Mouse (Mus musculus): Measurements from ENCODE around the gene Zfp654. TPM values are rescaled to one million over a fixed set of nuclear protein-coding genes. Genes with fewer than 3 reads are reported as not detected.

Gene Zfp654
- polyA plus RNA-seq, 1 experiment from 2014 or later: 4.3 TPM

- Histone ChIP-seq H3K36me3 (ENCODE audit: control insufficient read depth, insufficient read depth, low read length) (no peaks in the 10 kb centered on the region), H3K27me3 (replicated peaks; ENCODE audit: control insufficient read depth, insufficient read depth, low read length) (no peaks in the 10 kb centered on the region), H3K4me1 (ENCODE audit: control insufficient read depth, insufficient read depth, low read depth, low read length) (no peaks in the 10 kb centered on the region), H3K4me3 (ENCODE audit: low read length) (no peak overlapping the region), H3K9me3 (ENCODE audit: control insufficient read depth, low read length) (no peaks in the 10 kb centered on the region), H3K9ac (ENCODE audit: low read depth, low read length) (no peak overlapping the region), H3K4me2 (ENCODE audit: low read length) (no peak overlapping the region), H3K27ac (ENCODE audit: low read depth, low read length) (no peak overlapping the region)
- ATAC-seq: no peak
- 88% methylated on average over 5 of the region's 5 CpGs for WGBS
These were observed 28.3 kb upstream of the Zfp654 start for GRCm38 (mm10) chr16:64879735-64880134.

GRCm38 (mm10) chr16:64878611-64879132 is 27.2 kb upstream of the Zfp654 start:
- Histone ChIP-seq H3K27me3 (replicated peaks; ENCODE audit: control insufficient read depth, insufficient read depth, low read length) (no peaks in the 10 kb centered on the region), H3K4me1 (ENCODE audit: control insufficient read depth, insufficient read depth, low read depth, low read length) (no peaks in the 10 kb centered on the region; the same call in 1 of the 2 replicates), H3K4me2 (ENCODE audit: low read length) (no peak overlapping the region), H3K9ac (ENCODE audit: low read depth, low read length) (no peak overlapping the region), H3K27ac (ENCODE audit: low read depth, low read length) (no peak overlapping the region), H3K4me3 (ENCODE audit: low read length) (no peak overlapping the region), H3K9me3 (ENCODE audit: control insufficient read depth, low read length) (no peaks in the 10 kb centered on the region), H3K36me3 (ENCODE audit: control insufficient read depth, insufficient read depth, low read length) (no peaks in the 10 kb centered on the region)
- 83% methylated on average over 3 of the region's 3 CpGs for WGBS
- ATAC-seq: no peak

- H3K27me3 ChIP-seq (replicated peaks; ENCODE audit: control insufficient read depth, insufficient read depth, low read length): no peaks in the 10 kb centered on the region
- H3K4me2 ChIP-seq (ENCODE audit: low read length): no peak overlapping the region
- no peaks in the 10 kb centered on the region for H3K36me3 ChIP-seq (ENCODE audit: control insufficient read depth, insufficient read depth, low read length)
- ATAC-seq: no peak
- WGBS: 88% methylated on average over 3 of the region's 3 CpGs
- H3K9ac ChIP-seq (ENCODE audit: low read depth, low read length): no peak overlapping the region
- no peaks in the 10 kb centered on the region; the same call in 1 of the 2 replicates for H3K4me1 ChIP-seq (ENCODE audit: control insufficient read depth, insufficient read depth, low read depth, low read length)
- H3K27ac ChIP-seq (ENCODE audit: low read depth, low read length): no peak overlapping the region
- H3K4me3 ChIP-seq (ENCODE audit: low read length): no peak overlapping the region
- no peaks in the 10 kb centered on the region for H3K9me3 ChIP-seq (ENCODE audit: control insufficient read depth, low read length)
These were observed 25.9 kb upstream of the Zfp654 start for GRCm38 (mm10) chr16:64877314-64877713.

- Histone ChIP-seq H3K36me3 (ENCODE audit: control insufficient read depth, insufficient read depth, low read length) (no peaks in the 10 kb centered on the region), H3K27ac (ENCODE audit: low read depth, low read length) (no peak overlapping the region), H3K4me3 (ENCODE audit: low read length) (no peak overlapping the region), H3K9ac (ENCODE audit: low read depth, low read length) (no peak overlapping the region), H3K9me3 (ENCODE audit: control insufficient read depth, low read length) (no peaks in the 10 kb centered on the region), H3K4me2 (ENCODE audit: low read length) (no peak overlapping the region), H3K4me1 (ENCODE audit: control insufficient read depth, insufficient read depth, low read depth, low read length) (no peaks in the 10 kb centered on the region; the same call in 1 of the 2 replicates), H3K27me3 (replicated peaks; ENCODE audit: control insufficient read depth, insufficient read depth, low read length) (no peaks in the 10 kb centered on the region)
- no peak for ATAC-seq
- WGBS: 82% methylated on average over 4 of the region's 4 CpGs
These were observed 25.3 kb upstream of the Zfp654 start for GRCm38 (mm10) chr16:64876631-64877265.

- Histone ChIP-seq H3K36me3 (ENCODE audit: control insufficient read depth, insufficient read depth, low read length) (no peaks in the 10 kb centered on the region), H3K4me2 (ENCODE audit: low read length) (no peak overlapping the region), H3K4me3 (ENCODE audit: low read length) (no peak overlapping the region), H3K9ac (ENCODE audit: low read depth, low read length) (no peak overlapping the region), H3K27me3 (replicated peaks; ENCODE audit: control insufficient read depth, insufficient read depth, low read length) (no peaks in the 10 kb centered on the region), H3K27ac (ENCODE audit: low read depth, low read length) (no peak overlapping the region), H3K4me1 (ENCODE audit: control insufficient read depth, insufficient read depth, low read depth, low read length) (no peaks in the 10 kb centered on the region; the same call in 1 of the 2 replicates), H3K9me3 (ENCODE audit: control insufficient read depth, low read length) (no peaks in the 10 kb centered on the region)
- 87% methylated on average over 1 of the region's 1 CpGs for WGBS
- no peak for ATAC-seq
These were observed 24.4 kb upstream of the Zfp654 start for GRCm38 (mm10) chr16:64875822-64876221.

GRCm38 (mm10) chr16:64875384-64875783 is 23.9 kb upstream of the Zfp654 start:
- no peaks in the 10 kb centered on the region for H3K27me3 ChIP-seq (replicated peaks; ENCODE audit: control insufficient read depth, insufficient read depth, low read length)
- H3K27ac ChIP-seq (ENCODE audit: low read depth, low read length): no peak overlapping the region
- H3K9me3 ChIP-seq (ENCODE audit: control insufficient read depth, low read length): no peaks in the 10 kb centered on the region
- WGBS: 95% methylated on average over 10 of the region's 10 CpGs
- no peak overlapping the region for H3K4me2 ChIP-seq (ENCODE audit: low read length)
- H3K4me3 ChIP-seq (ENCODE audit: low read length): no peak overlapping the region
- ATAC-seq: no peak
- no peaks in the 10 kb centered on the region for H3K36me3 ChIP-seq (ENCODE audit: control insufficient read depth, insufficient read depth, low read length)
- no peaks in the 10 kb centered on the region; the same call in 1 of the 2 replicates for H3K4me1 ChIP-seq (ENCODE audit: control insufficient read depth, insufficient read depth, low read depth, low read length)
- no peak overlapping the region for H3K9ac ChIP-seq (ENCODE audit: low read depth, low read length)

GRCm38 (mm10) chr16:64873416-64874305 is 22.2 kb upstream of the Zfp654 start:
- H3K4me2 ChIP-seq (ENCODE audit: low read length): peak overlapping the region; percentile 91
- ATAC-seq: peak; percentile 97
- no peaks in the 10 kb centered on the region for H3K9me3 ChIP-seq (ENCODE audit: control insufficient read depth, low read length)
- H3K27me3 ChIP-seq (replicated peaks; ENCODE audit: control insufficient read depth, insufficient read depth, low read length): no peaks in the 10 kb centered on the region
- WGBS: 3% methylated on average over 29 of the region's 29 CpGs
- H3K4me3 ChIP-seq (ENCODE audit: low read length): peak overlapping the region; percentile 66
- H3K9ac ChIP-seq (ENCODE audit: low read depth, low read length): peak overlapping the region; percentile 64
- H3K36me3 ChIP-seq (ENCODE audit: control insufficient read depth, insufficient read depth, low read length): no peaks in the 10 kb centered on the region
- H3K27ac ChIP-seq (ENCODE audit: low read depth, low read length): peak overlapping the region; percentile 63
- no peaks in the 10 kb centered on the region; the same call in 1 of the 2 replicates for H3K4me1 ChIP-seq (ENCODE audit: control insufficient read depth, insufficient read depth, low read depth, low read length)

GRCm38 (mm10) chr16:64872841-64873240 is 21.4 kb upstream of the Zfp654 start:
- Histone ChIP-seq H3K36me3 (ENCODE audit: control insufficient read depth, insufficient read depth, low read length) (no peaks in the 10 kb centered on the region), H3K4me3 (ENCODE audit: low read length) (peak overlapping the region; percentile 21; the same call in 1 of the 2 replicates), H3K9ac (ENCODE audit: low read depth, low read length) (no peak overlapping the region), H3K4me2 (ENCODE audit: low read length) (peak overlapping the region; percentile 48), H3K27me3 (replicated peaks; ENCODE audit: control insufficient read depth, insufficient read depth, low read length) (no peaks in the 10 kb centered on the region), H3K4me1 (ENCODE audit: control insufficient read depth, insufficient read depth, low read depth, low read length) (no peaks in the 10 kb centered on the region; the same call in 1 of the 2 replicates), H3K9me3 (ENCODE audit: control insufficient read depth, low read length) (no peaks in the 10 kb centered on the region), H3K27ac (ENCODE audit: low read depth, low read length) (no peak overlapping the region)
- WGBS: 9% methylated on average over 7 of the region's 7 CpGs
- no peak for ATAC-seq

GRCm38 (mm10) chr16:64872296-64872695 is 20.8 kb upstream of the Zfp654 start:
- 29% methylated on average over 3 of the region's 3 CpGs for WGBS
- no peak overlapping the region for H3K4me3 ChIP-seq (ENCODE audit: low read length)
- H3K27ac ChIP-seq (ENCODE audit: low read depth, low read length): no peak overlapping the region
- no peaks in the 10 kb centered on the region; the same call in 1 of the 2 replicates for H3K4me1 ChIP-seq (ENCODE audit: control insufficient read depth, insufficient read depth, low read depth, low read length)
- no peak overlapping the region for H3K4me2 ChIP-seq (ENCODE audit: low read length)
- no peaks in the 10 kb centered on the region for H3K27me3 ChIP-seq (replicated peaks; ENCODE audit: control insufficient read depth, insufficient read depth, low read length)
- no peaks in the 10 kb centered on the region for H3K36me3 ChIP-seq (ENCODE audit: control insufficient read depth, insufficient read depth, low read length)
- no peak for ATAC-seq
- no peaks in the 10 kb centered on the region for H3K9me3 ChIP-seq (ENCODE audit: control insufficient read depth, low read length)
- no peak overlapping the region for H3K9ac ChIP-seq (ENCODE audit: low read depth, low read length)
